Mouse (Mus musculus): ENCODE measurements at regions not wholly inside any gene's neighbourhood (a gene's known extent, or its start where the extent isn't known, plus 50 kb on each side); places are given as distances from the start of the nearest gene placed in this dataset.

DNA sequence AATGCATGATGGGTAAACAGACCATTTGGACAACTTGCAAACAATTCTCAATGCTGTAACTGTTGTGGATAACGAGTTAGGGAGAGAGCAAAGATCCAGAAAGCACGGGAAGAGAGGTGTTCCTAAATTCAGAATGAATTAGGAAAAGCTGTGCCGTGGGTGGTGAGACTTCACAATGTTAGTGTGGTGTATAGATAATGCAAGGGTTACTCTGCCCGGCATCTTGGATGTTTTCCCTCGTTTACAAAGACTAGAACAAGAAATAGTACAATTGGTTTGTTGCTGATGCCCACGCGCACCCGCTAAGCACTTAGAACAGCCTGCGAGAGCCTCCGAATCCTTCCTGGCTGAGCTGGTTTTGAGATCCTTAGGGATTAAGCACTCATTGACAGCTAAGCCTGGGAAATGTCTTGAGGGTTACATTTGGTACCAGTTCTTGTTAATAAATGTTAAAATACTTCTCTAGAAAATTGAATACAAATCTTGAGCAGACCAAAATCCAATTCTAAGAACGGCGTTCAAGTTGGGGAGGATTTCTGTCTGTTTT lies 413.1 kb downstream of the Epha4 start:
- H3K4me2 ChIP-seq (ENCODE audit: low read depth, low read length): no peak overlapping the region
- H3K27ac ChIP-seq (ENCODE audit: low read length): no peak overlapping the region
- no peaks in the 10 kb centered on the region for H3K4me1 ChIP-seq (ENCODE audit: control insufficient read depth, insufficient read depth, low read length)
- no peaks in the 10 kb centered on the region for H3K9me3 ChIP-seq (replicated peaks; ENCODE audit: control insufficient read depth, low read length)
- H3K4me3 ChIP-seq (ENCODE audit: low read length): no peak overlapping the region
- 52% methylated on average over 12 of the region's 12 CpGs for WGBS
- H3K9ac ChIP-seq (ENCODE audit: low read length): no peak overlapping the region
- no peak for ATAC-seq (replicated peaks; ENCODE audit: extremely low read depth, insufficient read depth, low FRiP score)
- H3K36me3 ChIP-seq (ENCODE audit: control insufficient read depth, insufficient read depth): no peaks in the 10 kb centered on the region
- no peaks in the 10 kb centered on the region for H3K27me3 ChIP-seq (ENCODE audit: control insufficient read depth, insufficient read depth, low read length)

GRCm38 (mm10) chr1:77102421-77103133 lies 412.3 kb downstream of the Epha4 start:
- H3K4me2 ChIP-seq (ENCODE audit: low read depth, low read length): no peak overlapping the region
- H3K4me1 ChIP-seq (ENCODE audit: control insufficient read depth, insufficient read depth, low read length): no peaks in the 10 kb centered on the region
- no peaks in the 10 kb centered on the region for H3K36me3 ChIP-seq (ENCODE audit: control insufficient read depth, insufficient read depth)
- H3K9me3 ChIP-seq (replicated peaks; ENCODE audit: control insufficient read depth, low read length): no peaks in the 10 kb centered on the region
- WGBS: 70% methylated on average over 13 of the region's 13 CpGs
- no peaks in the 10 kb centered on the region for H3K27me3 ChIP-seq (ENCODE audit: control insufficient read depth, insufficient read depth, low read length)
- ATAC-seq (replicated peaks; ENCODE audit: extremely low read depth, insufficient read depth, low FRiP score): no peak
- H3K27ac ChIP-seq (ENCODE audit: low read length): no peak overlapping the region
- H3K4me3 ChIP-seq (ENCODE audit: low read length): no peak overlapping the region
- no peak overlapping the region for H3K9ac ChIP-seq (ENCODE audit: low read length)

- Histone ChIP-seq H3K4me1 (ENCODE audit: control insufficient read depth, insufficient read depth, low read length) (no peaks in the 10 kb centered on the region), H3K4me2 (ENCODE audit: low read depth, low read length) (no peak overlapping the region), H3K9ac (ENCODE audit: low read length) (no peak overlapping the region), H3K27ac (ENCODE audit: low read length) (no peak overlapping the region), H3K4me3 (ENCODE audit: low read length) (no peak overlapping the region), H3K36me3 (ENCODE audit: control insufficient read depth, insufficient read depth) (no peaks in the 10 kb centered on the region), H3K27me3 (ENCODE audit: control insufficient read depth, insufficient read depth, low read length) (no peaks in the 10 kb centered on the region), H3K9me3 (replicated peaks; ENCODE audit: control insufficient read depth, low read length) (no peaks in the 10 kb centered on the region)
- no peak for ATAC-seq (replicated peaks; ENCODE audit: extremely low read depth, insufficient read depth, low FRiP score)
- 64% methylated on average over 6 of the region's 6 CpGs for WGBS
Measured at GRCm38 (mm10) chr1:77109861-77110785, 404.8 kb downstream of the Epha4 start.

- peak overlapping the region; percentile 5; the same call in 1 of the 2 replicates for H3K27ac ChIP-seq (ENCODE audit: low read length)
- ATAC-seq (replicated peaks; ENCODE audit: extremely low read depth, insufficient read depth, low FRiP score): no peak
- no peaks in the 10 kb centered on the region for H3K36me3 ChIP-seq (ENCODE audit: control insufficient read depth, insufficient read depth)
- WGBS: 52% methylated on average over 3 of the region's 3 CpGs
- H3K4me3 ChIP-seq (ENCODE audit: low read length): no peak overlapping the region
- no peaks in the 10 kb centered on the region for H3K9me3 ChIP-seq (replicated peaks; ENCODE audit: control insufficient read depth, low read length)
- no peak overlapping the region for H3K4me2 ChIP-seq (ENCODE audit: low read depth, low read length)
- 0 out of 2 replicates have a peak, but pooled peaks cover 4% of the 10 kb centered on the region for H3K4me1 ChIP-seq (ENCODE audit: control insufficient read depth, insufficient read depth, low read length)
- no peaks in the 10 kb centered on the region for H3K27me3 ChIP-seq (ENCODE audit: control insufficient read depth, insufficient read depth, low read length)
- no peak overlapping the region for H3K9ac ChIP-seq (ENCODE audit: low read length)
Measured at GRCm38 (mm10) chr1:77128411-77128810, 386.5 kb downstream of the Epha4 start.

DNA sequence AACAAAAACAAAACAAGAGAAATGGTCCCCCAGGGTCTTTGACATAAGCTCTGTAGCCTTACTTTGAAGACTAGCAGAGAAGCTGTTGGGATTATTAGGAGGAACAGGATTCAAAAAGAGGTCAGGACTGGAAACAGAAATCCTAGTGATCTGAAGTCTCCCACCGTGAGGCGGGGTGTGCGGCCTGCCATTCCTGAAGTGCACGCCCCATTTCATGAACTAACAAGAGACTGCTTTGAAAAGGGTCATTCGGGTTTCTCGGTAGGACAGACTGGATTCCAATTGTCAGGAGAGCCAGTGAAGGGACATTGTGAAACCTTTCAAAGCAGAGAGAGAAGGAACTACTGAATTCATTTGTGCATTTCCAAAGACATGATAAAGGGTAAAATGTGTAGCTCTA lies 377.2 kb downstream of the Epha4 start:
- H3K4me2 ChIP-seq (ENCODE audit: low read depth, low read length): no peak overlapping the region
- ATAC-seq (replicated peaks; ENCODE audit: extremely low read depth, insufficient read depth, low FRiP score): no peak
- WGBS: 77% methylated on average over 6 of the region's 6 CpGs
- no peak overlapping the region for H3K4me3 ChIP-seq (ENCODE audit: low read length)
- no peaks in the 10 kb centered on the region for H3K4me1 ChIP-seq (ENCODE audit: control insufficient read depth, insufficient read depth, low read length)
- no peaks in the 10 kb centered on the region for H3K36me3 ChIP-seq (ENCODE audit: control insufficient read depth, insufficient read depth)
- no peaks in the 10 kb centered on the region for H3K9me3 ChIP-seq (replicated peaks; ENCODE audit: control insufficient read depth, low read length)
- no peak overlapping the region for H3K27ac ChIP-seq (ENCODE audit: low read length)
- H3K9ac ChIP-seq (ENCODE audit: low read length): no peak overlapping the region
- no peaks in the 10 kb centered on the region for H3K27me3 ChIP-seq (ENCODE audit: control insufficient read depth, insufficient read depth, low read length)

DNA sequence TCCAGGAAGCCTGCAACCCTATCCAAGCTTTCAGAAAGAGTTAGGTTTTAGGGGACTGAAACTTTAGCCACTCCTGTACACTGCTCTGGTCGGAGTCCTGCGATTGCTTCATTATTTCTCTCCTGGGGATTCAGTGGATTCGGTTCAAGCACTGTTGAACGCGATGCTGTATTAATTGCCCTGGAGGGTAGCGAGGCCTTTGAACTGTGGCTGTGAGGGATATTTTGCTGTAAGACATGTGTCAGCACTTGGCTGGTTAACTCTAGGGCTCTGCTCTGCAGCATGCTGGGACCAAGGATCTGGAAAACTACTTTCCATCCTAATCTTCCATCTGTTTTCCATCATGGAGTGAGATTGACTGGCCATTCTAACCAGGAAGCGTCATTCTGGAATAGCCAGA lies 374.0 kb downstream of the Epha4 start:
- Histone ChIP-seq H3K27me3 (ENCODE audit: control insufficient read depth, insufficient read depth, low read length) (no peaks in the 10 kb centered on the region), H3K4me1 (ENCODE audit: control insufficient read depth, insufficient read depth, low read length) (no peaks in the 10 kb centered on the region), H3K27ac (ENCODE audit: low read length) (no peak overlapping the region), H3K36me3 (ENCODE audit: control insufficient read depth, insufficient read depth) (no peaks in the 10 kb centered on the region), H3K9ac (ENCODE audit: low read length) (no peak overlapping the region), H3K4me3 (ENCODE audit: low read length) (no peak overlapping the region), H3K9me3 (replicated peaks; ENCODE audit: control insufficient read depth, low read length) (no peaks in the 10 kb centered on the region), H3K4me2 (ENCODE audit: low read depth, low read length) (no peak overlapping the region)
- WGBS: 52% methylated on average over 7 of the region's 7 CpGs
- ATAC-seq (replicated peaks; ENCODE audit: extremely low read depth, insufficient read depth, low FRiP score): 0 out of 2 replicates have a peak, but pooled peaks have one; percentile 18

DNA sequence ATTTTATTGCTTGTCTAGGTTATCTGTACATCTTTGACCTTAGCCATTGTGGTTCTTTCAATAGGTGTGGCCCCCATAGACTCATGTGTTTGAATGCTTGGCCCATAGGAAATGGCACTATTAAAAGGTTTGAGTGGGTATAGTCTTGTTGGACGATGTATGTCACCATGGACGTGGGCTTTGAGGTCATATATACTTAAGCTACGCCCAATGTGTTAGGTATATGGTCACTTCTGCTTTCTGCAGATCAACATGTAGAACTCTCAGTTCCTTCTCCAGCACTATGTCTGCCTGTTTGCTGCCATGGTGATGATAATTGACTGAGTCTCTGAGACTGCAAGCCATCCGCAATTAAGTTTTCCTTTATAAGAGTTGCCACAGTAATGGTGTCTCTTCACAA lies 366.8 kb downstream of the Epha4 start:
- Histone ChIP-seq H3K9ac (ENCODE audit: low read length) (no peak overlapping the region), H3K4me2 (ENCODE audit: low read depth, low read length) (no peak overlapping the region), H3K27me3 (ENCODE audit: control insufficient read depth, insufficient read depth, low read length) (no peaks in the 10 kb centered on the region), H3K9me3 (replicated peaks; ENCODE audit: control insufficient read depth, low read length) (no peaks in the 10 kb centered on the region; the same call in 1 of the 2 replicates), H3K36me3 (ENCODE audit: control insufficient read depth, insufficient read depth) (no peaks in the 10 kb centered on the region), H3K27ac (ENCODE audit: low read length) (no peak overlapping the region), H3K4me3 (ENCODE audit: low read length) (no peak overlapping the region), H3K4me1 (ENCODE audit: control insufficient read depth, insufficient read depth, low read length) (no peaks in the 10 kb centered on the region)
- whole genome bisulfite sequencing: 92% methylated on average over 4 of the region's 4 CpGs
- ATAC-seq (replicated peaks; ENCODE audit: extremely low read depth, insufficient read depth, low FRiP score): no peak

GRCm38 (mm10) chr1:77168316-77168715 lies 346.6 kb downstream of the Epha4 start:
- Histone ChIP-seq H3K9ac (ENCODE audit: low read length) (no peak overlapping the region), H3K4me3 (ENCODE audit: low read length) (no peak overlapping the region), H3K9me3 (replicated peaks; ENCODE audit: control insufficient read depth, low read length) (no peaks in the 10 kb centered on the region), H3K4me1 (ENCODE audit: control insufficient read depth, insufficient read depth, low read length) (no peaks in the 10 kb centered on the region), H3K27ac (ENCODE audit: low read length) (no peak overlapping the region), H3K36me3 (ENCODE audit: control insufficient read depth, insufficient read depth) (no peaks in the 10 kb centered on the region), H3K27me3 (ENCODE audit: control insufficient read depth, insufficient read depth, low read length) (no peaks in the 10 kb centered on the region), H3K4me2 (ENCODE audit: low read depth, low read length) (no peak overlapping the region)
- WGBS: 86% methylated on average over 4 of the region's 4 CpGs
- no peak for ATAC-seq (replicated peaks; ENCODE audit: extremely low read depth, insufficient read depth, low FRiP score)

DNA sequence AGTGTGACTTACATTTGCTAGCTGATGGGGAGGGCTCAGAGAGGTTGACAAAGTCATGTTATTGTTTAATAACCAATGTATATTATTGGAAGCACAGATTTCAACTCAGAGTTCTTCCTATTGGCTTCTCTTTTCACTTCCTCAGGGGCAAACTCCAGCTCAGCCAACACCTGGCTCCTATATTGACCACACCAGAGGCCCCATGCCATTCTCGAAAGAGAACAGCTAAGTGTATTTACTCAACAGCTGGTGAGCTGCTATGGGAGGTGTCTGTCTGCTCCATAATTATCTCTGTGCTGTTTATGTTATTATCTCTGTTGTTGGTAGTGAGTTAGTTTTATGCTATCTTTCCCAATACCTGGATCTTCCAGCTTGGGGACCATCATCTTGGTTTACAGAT lies 342.4 kb downstream of the Epha4 start:
- no peaks in the 10 kb centered on the region for H3K27me3 ChIP-seq (ENCODE audit: control insufficient read depth, insufficient read depth, low read length)
- H3K9ac ChIP-seq (ENCODE audit: low read length): no peak overlapping the region
- no peaks in the 10 kb centered on the region for H3K36me3 ChIP-seq (ENCODE audit: control insufficient read depth, insufficient read depth)
- ATAC-seq (replicated peaks; ENCODE audit: extremely low read depth, insufficient read depth, low FRiP score): no peak
- no peak overlapping the region for H3K4me2 ChIP-seq (ENCODE audit: low read depth, low read length)
- H3K4me3 ChIP-seq (ENCODE audit: low read length): no peak overlapping the region
- no peaks in the 10 kb centered on the region for H3K9me3 ChIP-seq (replicated peaks; ENCODE audit: control insufficient read depth, low read length)
- WGBS: 74% methylated on average over 1 of the region's 1 CpGs
- no peaks in the 10 kb centered on the region for H3K4me1 ChIP-seq (ENCODE audit: control insufficient read depth, insufficient read depth, low read length)
- no peak overlapping the region for H3K27ac ChIP-seq (ENCODE audit: low read length)
